Mouse (Mus musculus) ovary, postnatal 10 days (tissue): ENCODE results near the gene Cyp3a25.
"Not testable (repeated sequence)": the region's sequence is repeated elsewhere in the genome, so short reads cannot be mapped to it uniquely, and the experiment has no call there.

ENCODE experiments used
- DNase-seq: peaks from one replicate; pipeline ENCODE4 v3.0.0; 2022; ENCODE audit warnings: low spot score

Gene Cyp3a25

DNA sequence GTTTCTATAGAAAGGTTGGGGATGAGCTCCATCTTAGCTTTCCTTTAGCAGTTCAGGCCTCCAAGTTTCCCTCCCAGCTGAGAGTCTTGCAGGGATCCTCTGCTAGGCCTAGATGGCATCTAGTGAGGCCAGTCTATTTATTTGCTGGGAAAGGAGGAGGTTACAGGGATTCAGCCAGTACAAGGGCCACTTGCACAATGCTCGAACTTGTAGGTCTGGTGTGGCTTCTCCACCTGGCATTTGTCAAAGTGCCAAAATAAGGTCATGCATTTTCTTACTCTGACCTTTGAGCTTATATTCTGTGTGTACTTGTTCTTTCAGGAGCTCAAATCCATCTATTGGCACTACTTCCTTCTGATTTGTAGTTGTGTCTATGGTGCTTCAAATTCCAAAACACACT lies at the start of gene Cyp3a25:
Gene Cyp3a25 (minus strand): TSS at position 110 of the 400 bp plus-strand sequence.
- DNase-seq = not testable (repeated sequence)

DNA sequence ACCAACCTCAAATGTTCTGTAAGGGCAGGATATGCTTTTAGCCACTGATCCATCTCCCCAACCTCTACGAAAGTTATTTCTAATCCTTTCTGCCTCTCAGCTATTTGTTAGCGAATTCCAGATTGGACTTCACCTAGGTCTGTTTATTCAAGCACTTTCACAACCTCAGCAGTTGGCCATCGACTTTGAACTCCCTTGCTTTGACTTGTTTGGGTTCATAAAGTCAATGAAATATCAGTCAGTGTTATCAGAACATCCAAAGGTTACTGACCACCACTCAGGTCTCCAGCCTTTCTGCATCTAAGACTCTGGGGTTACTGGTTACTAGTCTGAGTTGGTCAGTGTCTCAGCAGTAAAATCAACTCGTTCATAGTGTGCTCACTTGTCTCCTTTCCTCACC lies 11.7 kb upstream of the Cyp3a25 start:
- no peak for DNase-seq

DNA sequence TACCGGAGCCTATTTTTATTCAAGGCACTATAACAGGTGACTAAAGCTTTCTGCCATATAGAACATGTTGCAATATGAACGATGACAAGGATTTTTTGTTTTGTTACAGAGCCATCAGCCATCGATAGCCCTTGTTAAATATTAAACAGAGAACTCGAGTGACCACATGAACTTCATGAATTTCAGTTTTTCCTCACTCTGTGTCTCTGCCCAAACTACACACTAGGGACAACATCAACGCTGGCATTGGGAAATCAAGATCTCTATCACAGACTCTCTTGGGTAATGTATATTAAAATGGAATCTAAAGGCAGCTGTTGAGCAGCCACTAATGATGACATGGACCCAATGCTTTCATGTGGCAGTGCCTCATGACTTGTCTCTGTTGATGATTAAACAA lies 8.9 kb upstream of the Cyp3a25 start:
- DNase-seq = no peak

DNA sequence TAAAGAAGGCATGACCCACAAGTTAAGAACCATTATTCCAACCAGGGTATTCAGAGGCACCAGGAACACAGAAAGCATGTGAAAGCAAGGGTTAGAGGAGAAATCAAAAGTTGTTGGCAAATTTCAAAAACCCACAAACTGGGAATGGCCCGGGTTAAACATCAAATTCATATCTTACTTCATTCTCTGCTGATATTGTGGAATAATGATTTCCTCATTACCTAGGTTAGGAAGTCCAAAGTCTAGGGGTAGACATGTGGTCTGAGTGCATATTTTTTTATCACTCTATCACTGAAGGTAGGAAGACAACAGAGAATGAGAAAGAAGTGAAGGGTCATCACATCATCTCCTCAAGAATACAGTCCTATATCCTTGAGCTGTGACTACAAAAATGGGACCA lies 1.8 kb upstream of the Cyp3a25 start:
- DNase-seq = no peak

DNA sequence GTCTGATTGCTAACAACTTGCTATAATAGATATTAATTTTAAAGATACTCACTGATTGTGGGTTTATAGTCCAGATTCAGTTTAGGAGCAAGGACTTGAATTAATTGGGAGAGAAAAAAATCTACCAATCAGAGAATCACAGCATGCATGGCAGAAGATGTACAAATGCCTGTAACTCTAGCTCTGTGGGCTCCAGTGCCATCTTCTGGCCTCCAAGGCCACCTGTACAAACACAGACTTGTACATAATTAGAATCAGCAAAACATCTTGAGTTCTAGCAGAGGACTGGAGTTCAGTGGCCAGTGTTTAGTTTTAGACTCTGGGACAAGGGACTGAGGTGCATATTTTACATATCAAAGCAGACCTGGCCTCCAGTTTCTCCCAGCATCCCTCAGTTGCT lies 42.3 kb downstream of the Cyp3a25 start:
- DNase-seq = no peak
